Mouse (Mus musculus): ENCODE measurements around the gene Ttc17. TPM values are rescaled to one million over a fixed set of nuclear protein-coding genes. Genes with fewer than 3 reads are reported as not detected.

Ttc17 gene
- polyA plus RNA-seq, 1 experiment = 11.5 TPM

DNA sequence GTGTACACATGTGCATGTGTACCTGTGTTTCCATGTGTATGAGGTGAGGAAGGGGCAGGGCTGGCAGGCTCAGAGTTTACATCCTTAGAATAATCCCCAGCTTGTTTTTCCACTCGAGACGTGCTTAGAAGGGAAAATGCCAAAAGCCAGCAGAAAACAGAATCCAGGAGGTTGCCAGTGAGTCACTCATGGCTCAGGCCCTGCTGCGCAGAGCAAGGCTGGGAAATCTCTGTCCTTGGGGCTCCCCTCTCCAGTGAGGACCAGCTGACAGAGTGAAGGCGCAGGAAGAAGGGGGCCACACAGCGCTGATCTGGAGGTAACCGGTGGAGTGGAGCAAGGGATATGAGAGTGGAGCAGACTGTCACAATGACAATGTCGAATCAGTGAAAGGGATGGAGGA lies 119.1 kb downstream of the Ttc17 start:
- WGBS = 79% methylated on average over 7 of the region's 7 CpGs
- no peaks in the 10 kb centered on the region for H3K27me3 ChIP-seq (ENCODE audit: control insufficient read depth, insufficient read depth, low read length)

DNA sequence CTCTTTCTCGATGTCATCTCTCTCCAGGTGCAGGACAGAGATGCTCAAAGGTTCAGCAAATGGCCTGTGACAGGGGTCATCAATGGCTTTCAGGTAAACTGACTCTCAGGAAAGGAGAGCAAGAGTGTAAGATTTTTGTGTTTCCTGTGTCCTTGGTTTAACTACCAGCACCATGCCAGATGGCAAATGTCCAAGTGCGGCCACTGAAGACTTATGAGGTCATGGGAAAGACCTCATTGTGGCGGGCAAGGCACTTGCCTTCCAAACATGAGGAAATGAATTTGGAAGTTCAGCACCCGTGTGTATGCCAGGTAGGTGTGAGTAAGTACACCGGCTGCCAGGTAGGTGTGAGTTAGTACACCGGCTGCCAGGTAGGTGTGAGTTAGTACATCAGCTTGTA lies 123.0 kb downstream of the Ttc17 start:
- Histone ChIP-seq H3K36me3 (ENCODE audit: control insufficient read depth, insufficient read depth, low read length) (no peaks in the 10 kb centered on the region), H3K4me1 (ENCODE audit: control insufficient read depth, insufficient read depth, insufficient read length) (no peaks in the 10 kb centered on the region), H3K27me3 (ENCODE audit: control insufficient read depth, insufficient read depth, low read length) (no peaks in the 10 kb centered on the region), H3K4me3 (ENCODE audit: extremely low read depth, insufficient read depth, insufficient read length) (no peak overlapping the region), H3K27ac (ENCODE audit: insufficient read depth, low read length) (no peak overlapping the region)
- TF ChIP-seq CTCF (IDR thresholded peaks at IDR 0.05; ENCODE audit: extremely low read depth, insufficient read depth, insufficient read length, insufficient replicate concordance) (no peak), POLR2A (IDR thresholded peaks at IDR 0.05; ENCODE audit: low read depth, low read length) (no peak)
- no peak for DNase-seq (ENCODE audit: low read depth in 1 of 2, low spot score in 2 of 2)
- 82% methylated on average over 6 of the region's 6 CpGs for WGBS

More for the DNA sequence above, 119.1 kb downstream of the Ttc17 start:
- no peaks in the 10 kb centered on the region for H3K36me3 ChIP-seq (ENCODE audit: control insufficient read depth, insufficient read depth, low read length)
- TF ChIP-seq CTCF (IDR thresholded peaks at IDR 0.05; ENCODE audit: extremely low read depth, insufficient read depth, insufficient read length, insufficient replicate concordance) = no peak
- no peak for TF ChIP-seq POLR2A (IDR thresholded peaks at IDR 0.05; ENCODE audit: low read depth, low read length)
- no peak overlapping the region for H3K27ac ChIP-seq (ENCODE audit: insufficient read depth, low read length)
- no peak overlapping the region for H3K4me3 ChIP-seq (ENCODE audit: extremely low read depth, insufficient read depth, insufficient read length)
- H3K4me1 ChIP-seq (ENCODE audit: control insufficient read depth, insufficient read depth, insufficient read length) = no peaks in the 10 kb centered on the region
- DNase-seq (ENCODE audit: low read depth in 1 of 2, low spot score in 2 of 2) = no peak

DNA sequence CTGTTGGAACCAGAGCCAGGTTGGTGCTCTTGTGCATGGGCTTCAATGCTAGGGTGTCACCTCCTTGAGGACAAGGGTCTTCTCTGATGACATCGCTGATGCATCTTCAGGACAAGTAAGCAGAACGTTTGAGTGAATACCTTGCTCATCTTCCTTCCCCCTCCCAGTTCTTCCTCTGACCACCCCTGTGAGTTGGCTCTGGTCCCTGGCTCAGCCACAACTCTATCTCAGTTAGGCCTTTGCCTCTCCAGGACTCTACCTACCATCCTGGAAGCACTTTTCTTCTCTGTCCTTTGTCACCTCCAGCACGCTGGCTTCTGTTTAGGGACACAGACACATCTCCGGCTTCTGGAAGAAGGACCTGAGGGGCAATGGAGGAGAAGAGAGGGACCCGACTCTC lies 126.9 kb downstream of the Ttc17 start:
- H3K36me3 ChIP-seq (ENCODE audit: control insufficient read depth, insufficient read depth, low read length) = no peaks in the 10 kb centered on the region
- 81% methylated on average over 5 of the region's 5 CpGs for WGBS
- TF ChIP-seq POLR2A (IDR thresholded peaks at IDR 0.05; ENCODE audit: low read depth, low read length) (no peak), CTCF (IDR thresholded peaks at IDR 0.05; ENCODE audit: extremely low read depth, insufficient read depth, insufficient read length, insufficient replicate concordance) (no peak)
- no peak for DNase-seq (ENCODE audit: low read depth in 1 of 2, low spot score in 2 of 2)
- H3K27ac ChIP-seq (ENCODE audit: insufficient read depth, low read length) = no peak overlapping the region
- H3K4me1 ChIP-seq (ENCODE audit: control insufficient read depth, insufficient read depth, insufficient read length) = no peaks in the 10 kb centered on the region
- no peak overlapping the region for H3K4me3 ChIP-seq (ENCODE audit: extremely low read depth, insufficient read depth, insufficient read length)
- H3K27me3 ChIP-seq (ENCODE audit: control insufficient read depth, insufficient read depth, low read length) = no peaks in the 10 kb centered on the region

DNA sequence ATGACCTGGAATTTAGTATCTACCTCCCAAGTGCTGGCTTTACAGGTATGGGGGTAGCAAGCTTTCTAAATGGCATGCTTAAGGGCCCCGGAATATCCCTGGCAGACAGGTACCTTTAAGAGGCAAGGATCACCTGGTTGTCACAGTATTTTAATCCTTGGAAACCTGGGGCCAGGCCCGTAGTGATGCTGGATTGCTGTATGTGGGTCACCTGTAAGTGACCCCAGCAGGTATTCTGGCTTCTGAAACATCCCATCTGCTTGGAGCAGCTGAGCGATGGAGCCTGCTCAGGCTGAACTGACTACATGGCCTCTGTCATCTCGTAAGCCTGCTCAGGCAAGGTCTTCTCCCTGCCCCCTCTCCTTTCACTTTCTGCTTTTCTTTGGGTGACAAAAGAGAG lies 130.4 kb downstream of the Ttc17 start:
- H3K36me3 ChIP-seq (ENCODE audit: control insufficient read depth, insufficient read depth, low read length) = no peaks in the 10 kb centered on the region
- TF ChIP-seq POLR2A (IDR thresholded peaks at IDR 0.05; ENCODE audit: low read depth, low read length) (no peak), CTCF (IDR thresholded peaks at IDR 0.05; ENCODE audit: extremely low read depth, insufficient read depth, insufficient read length, insufficient replicate concordance) (no peak)
- H3K27me3 ChIP-seq (ENCODE audit: control insufficient read depth, insufficient read depth, low read length) = peaks cover 10% of the 10 kb centered on the region; the same call in 1 of the 2 replicates
- H3K4me3 ChIP-seq (ENCODE audit: extremely low read depth, insufficient read depth, insufficient read length) = no peak overlapping the region
- H3K27ac ChIP-seq (ENCODE audit: insufficient read depth, low read length) = no peak overlapping the region
- DNase-seq (ENCODE audit: low read depth in 1 of 2, low spot score in 2 of 2) = no peak
- WGBS = 77% methylated on average over 4 of the region's 4 CpGs
- H3K4me1 ChIP-seq (ENCODE audit: control insufficient read depth, insufficient read depth, insufficient read length) = peaks cover 4% of the 10 kb centered on the region; the same call in 1 of the 2 replicates

DNA sequence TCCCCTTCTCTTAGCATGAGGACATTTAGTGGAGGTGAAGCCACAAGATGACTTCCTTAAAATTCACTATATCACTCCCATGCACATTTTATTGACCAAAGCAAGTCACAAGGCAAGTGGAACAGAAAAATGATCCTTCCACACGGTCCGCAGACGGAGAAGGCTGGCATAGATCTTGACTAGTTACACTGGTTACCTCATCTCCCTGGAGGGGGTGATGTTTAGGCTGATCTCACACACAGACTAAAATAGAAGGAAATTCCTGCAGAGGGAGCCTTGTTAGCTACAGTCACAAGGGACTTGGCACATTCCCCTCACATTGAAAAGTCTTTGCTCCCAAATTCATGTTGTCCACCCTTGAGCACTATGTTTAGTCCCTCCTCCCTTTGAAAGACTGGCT lies 130.8 kb downstream of the Ttc17 start:
- Histone ChIP-seq H3K4me1 (ENCODE audit: control insufficient read depth, insufficient read depth, insufficient read length) (peaks cover 4% of the 10 kb centered on the region; the same call in 1 of the 2 replicates), H3K36me3 (ENCODE audit: control insufficient read depth, insufficient read depth, low read length) (no peaks in the 10 kb centered on the region), H3K27me3 (ENCODE audit: control insufficient read depth, insufficient read depth, low read length) (peaks cover 10% of the 10 kb centered on the region; the same call in 1 of the 2 replicates), H3K4me3 (ENCODE audit: extremely low read depth, insufficient read depth, insufficient read length) (no peak overlapping the region), H3K27ac (ENCODE audit: insufficient read depth, low read length) (no peak overlapping the region)
- 73% methylated on average over 3 of the region's 3 CpGs for WGBS
- no peak for DNase-seq (ENCODE audit: low read depth in 1 of 2, low spot score in 2 of 2)
- TF ChIP-seq CTCF (IDR thresholded peaks at IDR 0.05; ENCODE audit: extremely low read depth, insufficient read depth, insufficient read length, insufficient replicate concordance) = no peak
- TF ChIP-seq POLR2A (IDR thresholded peaks at IDR 0.05; ENCODE audit: low read depth, low read length) = no peak

DNA sequence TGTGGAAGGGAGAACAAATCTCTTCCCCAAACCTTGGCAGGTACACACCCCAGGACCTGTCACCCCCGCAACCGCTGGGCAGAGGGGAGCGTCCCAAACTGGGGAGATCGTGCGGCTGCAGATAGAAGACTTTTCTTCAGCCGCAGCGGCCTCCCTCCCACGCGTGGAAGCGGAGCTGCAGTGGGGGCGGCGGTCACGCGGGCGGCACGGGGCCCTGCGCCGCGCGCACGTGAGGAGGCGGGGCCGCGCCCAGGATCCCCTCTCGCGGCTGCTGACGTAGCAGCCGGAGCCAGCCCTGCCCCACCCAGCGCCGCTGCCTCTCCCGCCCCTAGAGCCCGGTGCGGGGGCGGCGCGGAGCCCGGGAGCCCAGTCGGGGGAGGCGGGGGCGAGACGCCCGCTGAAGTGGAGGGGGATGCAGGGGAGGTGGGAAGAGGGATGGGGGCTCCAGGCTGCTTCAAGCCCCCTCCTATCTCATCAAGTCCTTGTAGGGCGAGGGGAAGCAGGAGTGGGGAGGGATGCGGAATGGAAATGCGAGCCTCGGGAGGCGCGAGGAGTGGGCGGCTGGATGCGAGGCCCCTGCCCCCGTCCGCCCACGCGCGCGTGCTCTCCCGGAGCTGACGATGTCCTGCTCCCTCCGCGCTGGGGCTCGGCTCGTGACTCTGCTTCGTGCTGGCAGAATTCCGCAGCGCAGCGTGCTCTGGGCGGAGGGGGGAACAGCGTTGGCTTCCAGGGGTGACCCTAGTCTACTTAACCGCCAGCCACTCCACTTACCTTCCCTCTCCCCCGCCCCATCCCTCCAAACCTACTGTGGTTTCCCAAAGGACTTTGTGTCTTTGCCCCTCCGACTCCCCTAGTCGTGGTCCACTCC lies 133.1 kb downstream of the Ttc17 start:
- Histone ChIP-seq H3K4me3 (ENCODE audit: extremely low read depth, insufficient read depth, insufficient read length) (peak overlapping the region; percentile 43; the same call in 1 of the 2 replicates), H3K27ac (ENCODE audit: insufficient read depth, low read length) (no peak overlapping the region), H3K4me1 (ENCODE audit: control insufficient read depth, insufficient read depth, insufficient read length) (peaks cover 4% of the 10 kb centered on the region; the same call in 1 of the 2 replicates), H3K27me3 (ENCODE audit: control insufficient read depth, insufficient read depth, low read length) (peaks cover 10% of the 10 kb centered on the region; the same call in 1 of the 2 replicates), H3K36me3 (ENCODE audit: control insufficient read depth, insufficient read depth, low read length) (no peaks in the 10 kb centered on the region)
- no peak for TF ChIP-seq CTCF (IDR thresholded peaks at IDR 0.05; ENCODE audit: extremely low read depth, insufficient read depth, insufficient read length, insufficient replicate concordance)
- TF ChIP-seq POLR2A (IDR thresholded peaks at IDR 0.05; ENCODE audit: low read depth, low read length) = no peak
- DNase-seq (ENCODE audit: low read depth in 1 of 2, low spot score in 2 of 2) = peak; percentile 17 to 23
- WGBS = 3% methylated on average over 67 of the region's 72 CpGs

DNA sequence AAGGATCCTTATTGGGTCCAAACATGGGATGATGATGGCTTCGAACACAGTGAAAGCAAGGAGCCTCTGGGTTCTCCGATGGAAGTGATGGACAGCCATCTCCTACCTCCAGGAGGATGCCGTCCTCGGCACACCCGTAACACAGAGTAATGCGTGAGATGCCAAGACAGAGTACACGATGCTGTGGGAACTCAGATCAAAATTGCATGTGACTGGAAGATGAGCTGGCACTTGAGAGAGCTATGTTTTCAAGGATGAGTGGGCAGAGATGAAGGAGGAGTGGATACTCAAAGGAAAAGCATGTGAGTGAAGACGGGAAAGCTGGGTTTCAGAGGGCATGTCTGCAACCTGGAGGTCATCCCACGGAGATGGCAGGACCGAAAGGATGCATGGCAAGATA lies 135.3 kb downstream of the Ttc17 start:
- 90% methylated on average over 10 of the region's 10 CpGs for WGBS
- H3K27me3 ChIP-seq (ENCODE audit: control insufficient read depth, insufficient read depth, low read length) = peaks cover 10% of the 10 kb centered on the region; the same call in 1 of the 2 replicates
- DNase-seq (ENCODE audit: low read depth in 1 of 2, low spot score in 2 of 2) = no peak
- H3K4me3 ChIP-seq (ENCODE audit: extremely low read depth, insufficient read depth, insufficient read length) = no peak overlapping the region
- no peaks in the 10 kb centered on the region for H3K36me3 ChIP-seq (ENCODE audit: control insufficient read depth, insufficient read depth, low read length)
- TF ChIP-seq CTCF (IDR thresholded peaks at IDR 0.05; ENCODE audit: extremely low read depth, insufficient read depth, insufficient read length, insufficient replicate concordance) (no peak), POLR2A (IDR thresholded peaks at IDR 0.05; ENCODE audit: low read depth, low read length) (no peak)
- no peak overlapping the region for H3K27ac ChIP-seq (ENCODE audit: insufficient read depth, low read length)
- peaks cover 4% of the 10 kb centered on the region; the same call in 1 of the 2 replicates for H3K4me1 ChIP-seq (ENCODE audit: control insufficient read depth, insufficient read depth, insufficient read length)
